Mouse (Mus musculus): ENCODE measurements at regions not wholly inside any gene's neighbourhood (a gene's known extent, or its start where the extent isn't known, plus 50 kb on each side); places are given as distances from the start of the nearest gene placed in this dataset.

DNA sequence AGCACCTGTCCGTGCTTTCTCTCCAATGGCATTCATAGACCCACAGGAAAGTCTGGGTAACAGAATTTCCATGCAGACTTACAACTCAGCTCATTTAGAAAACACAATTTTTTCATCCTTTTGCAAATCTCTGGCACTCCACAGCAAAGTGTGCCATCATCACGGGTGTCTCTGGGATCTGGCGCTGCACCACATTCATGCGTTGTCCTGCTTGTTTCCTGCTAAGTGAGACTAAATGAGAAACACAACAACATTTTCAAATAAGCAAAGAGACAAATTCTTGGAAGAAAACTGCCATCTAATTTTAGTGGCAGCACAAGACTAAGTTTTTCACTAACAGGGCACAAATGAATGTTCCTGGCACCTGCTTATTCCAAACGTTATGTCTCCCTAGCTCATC is 156.9 kb downstream of the Rps29 start:
- Histone ChIP-seq H3K9ac (no peak overlapping the region), H3K36me3 (no peaks in the 10 kb centered on the region), H3K4me1 (no peaks in the 10 kb centered on the region), H3K27me3 (no peaks in the 10 kb centered on the region), H3K4me3 (no peak overlapping the region), H3K4me2 (no peak overlapping the region), H3K9me3 (no peaks in the 10 kb centered on the region), H3K27ac (no peak overlapping the region)
- ATAC-seq (ENCODE audit: insufficient number of reproducible peaks, insufficient read depth, low FRiP score, low TSS enrichment, low read depth), result no peak
- WGBS, result 85% methylated on average over 5 of the region's 5 CpGs

GRCm38 (mm10) chr12:68997259-68997658 is 161.7 kb downstream of the Rps29 start:
- Histone ChIP-seq H3K4me2 (no peak overlapping the region), H3K27me3 (no peaks in the 10 kb centered on the region), H3K27ac (no peak overlapping the region), H3K4me1 (no peaks in the 10 kb centered on the region), H3K9me3 (no peaks in the 10 kb centered on the region), H3K36me3 (no peaks in the 10 kb centered on the region), H3K9ac (no peak overlapping the region), H3K4me3 (no peak overlapping the region)
- 50% methylated on average over 6 of the region's 6 CpGs for WGBS
- ATAC-seq (ENCODE audit: insufficient number of reproducible peaks, insufficient read depth, low FRiP score, low TSS enrichment, low read depth), result no peak

DNA sequence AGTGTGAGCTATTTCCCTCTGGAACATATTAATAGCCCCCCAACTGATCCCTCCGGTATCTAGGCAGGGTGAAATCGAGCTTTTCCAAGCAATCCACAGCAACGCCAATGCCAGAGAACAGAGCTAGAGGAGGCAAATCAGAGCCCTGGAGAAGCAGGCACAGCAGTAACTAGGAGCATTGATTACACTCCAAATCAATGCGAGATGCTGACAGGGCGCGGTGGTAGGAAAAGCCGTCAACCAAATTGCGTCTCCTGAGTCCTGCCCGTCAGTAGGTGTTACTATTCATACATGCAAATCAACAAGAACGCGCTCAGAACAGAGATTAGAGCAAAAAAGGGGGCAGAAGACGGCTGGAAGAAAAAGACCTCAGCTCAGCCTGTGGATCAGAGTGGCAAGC is 162.2 kb downstream of the Rps29 start:
- no peaks in the 10 kb centered on the region for H3K27me3 ChIP-seq
- H3K4me2 ChIP-seq, result no peak overlapping the region
- H3K9me3 ChIP-seq, result no peaks in the 10 kb centered on the region
- ATAC-seq (ENCODE audit: insufficient number of reproducible peaks, insufficient read depth, low FRiP score, low TSS enrichment, low read depth), result no peak
- no peak overlapping the region for H3K9ac ChIP-seq
- no peak overlapping the region for H3K4me3 ChIP-seq
- H3K36me3 ChIP-seq, result no peaks in the 10 kb centered on the region
- WGBS, result 56% methylated on average over 12 of the region's 12 CpGs
- no peak overlapping the region for H3K27ac ChIP-seq
- H3K4me1 ChIP-seq, result no peaks in the 10 kb centered on the region

DNA sequence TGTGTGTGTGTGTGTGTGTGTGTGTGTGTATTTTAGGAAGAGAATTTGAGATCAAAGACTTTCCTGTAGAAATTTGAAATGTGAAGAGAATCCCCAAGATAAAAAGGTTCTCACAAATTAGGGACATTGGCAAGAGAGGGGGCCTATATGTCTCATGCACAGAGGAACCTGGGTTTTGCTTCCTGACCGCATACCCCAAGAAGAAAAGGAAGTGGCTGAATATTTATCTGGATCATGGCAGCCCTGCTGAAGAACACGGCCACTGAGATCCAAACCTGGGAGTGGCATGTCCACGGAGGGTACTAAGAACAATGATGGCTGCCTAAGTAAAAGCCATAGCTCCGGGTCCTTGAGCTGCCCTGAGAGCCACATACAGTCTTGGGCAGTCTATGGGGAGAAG is 178.3 kb downstream of the Rps29 start:
- ATAC-seq (ENCODE audit: insufficient number of reproducible peaks, insufficient read depth, low FRiP score, low TSS enrichment, low read depth), result no peak
- no peaks in the 10 kb centered on the region for H3K36me3 ChIP-seq
- H3K27me3 ChIP-seq, result no peaks in the 10 kb centered on the region
- H3K4me3 ChIP-seq, result no peak overlapping the region
- peaks cover 18% of the 10 kb centered on the region for H3K4me1 ChIP-seq
- H3K4me2 ChIP-seq, result no peak overlapping the region
- H3K27ac ChIP-seq, result no peak overlapping the region
- no peaks in the 10 kb centered on the region for H3K9me3 ChIP-seq
- 79% methylated on average over 4 of the region's 4 CpGs for WGBS
- no peak overlapping the region for H3K9ac ChIP-seq

DNA sequence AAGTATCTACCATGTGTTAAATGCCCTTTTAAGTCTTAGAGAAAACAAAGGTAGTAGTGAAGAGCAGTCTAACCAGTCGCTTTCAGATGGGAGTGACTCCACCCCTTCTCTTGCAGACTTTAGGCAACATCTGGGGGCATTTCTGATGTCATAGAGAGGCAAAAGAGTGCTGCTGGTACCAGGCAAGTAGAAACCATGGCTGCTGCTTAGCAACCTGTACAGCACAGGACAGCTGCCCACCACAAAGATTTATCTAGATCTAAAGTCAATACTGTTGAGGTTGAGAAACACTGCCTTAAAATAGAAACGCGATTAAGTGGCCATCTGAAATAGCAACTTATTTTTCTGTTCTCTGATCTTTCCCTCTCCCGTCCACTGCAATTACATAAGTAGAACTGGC is 178.8 kb downstream of the Rps29 start:
- H3K4me2 ChIP-seq, result no peak overlapping the region
- H3K9ac ChIP-seq, result no peak overlapping the region
- no peaks in the 10 kb centered on the region for H3K27me3 ChIP-seq
- no peak overlapping the region for H3K27ac ChIP-seq
- 39% methylated on average over 4 of the region's 4 CpGs for WGBS
- H3K36me3 ChIP-seq, result no peaks in the 10 kb centered on the region
- ATAC-seq (ENCODE audit: insufficient number of reproducible peaks, insufficient read depth, low FRiP score, low TSS enrichment, low read depth), result no peak
- H3K4me1 ChIP-seq, result peaks cover 18% of the 10 kb centered on the region
- no peak overlapping the region for H3K4me3 ChIP-seq
- no peaks in the 10 kb centered on the region for H3K9me3 ChIP-seq

DNA sequence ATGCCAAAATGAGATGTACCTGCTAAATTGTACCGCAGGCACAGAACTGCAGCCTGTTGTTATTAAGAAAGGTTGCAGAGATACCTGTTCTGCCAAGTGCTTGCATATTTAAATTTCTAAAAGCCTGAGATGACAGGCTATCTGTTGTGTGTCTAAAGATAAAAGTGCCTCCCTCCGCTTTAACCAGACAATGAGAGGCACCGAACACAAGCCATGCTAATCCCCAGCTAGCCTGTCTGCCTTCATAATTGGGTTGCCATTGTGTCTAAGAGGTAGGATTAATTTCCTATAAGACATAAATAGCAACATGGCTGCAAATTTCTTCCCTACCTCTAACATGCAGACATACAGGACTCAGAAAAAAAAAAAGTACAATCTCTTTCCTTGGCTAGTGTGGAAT is 179.8 kb downstream of the Rps29 start:
- Histone ChIP-seq H3K4me3 (no peak overlapping the region), H3K27ac (0 out of 2 replicates have a peak overlapping the region, but pooled peaks have one; percentile 28), H3K36me3 (no peaks in the 10 kb centered on the region), H3K9me3 (no peaks in the 10 kb centered on the region), H3K27me3 (no peaks in the 10 kb centered on the region), H3K9ac (no peak overlapping the region), H3K4me1 (peaks cover 18% of the 10 kb centered on the region), H3K4me2 (no peak overlapping the region)
- WGBS, result 69% methylated on average over 3 of the region's 3 CpGs
- no peak for ATAC-seq (ENCODE audit: insufficient number of reproducible peaks, insufficient read depth, low FRiP score, low TSS enrichment, low read depth)

DNA sequence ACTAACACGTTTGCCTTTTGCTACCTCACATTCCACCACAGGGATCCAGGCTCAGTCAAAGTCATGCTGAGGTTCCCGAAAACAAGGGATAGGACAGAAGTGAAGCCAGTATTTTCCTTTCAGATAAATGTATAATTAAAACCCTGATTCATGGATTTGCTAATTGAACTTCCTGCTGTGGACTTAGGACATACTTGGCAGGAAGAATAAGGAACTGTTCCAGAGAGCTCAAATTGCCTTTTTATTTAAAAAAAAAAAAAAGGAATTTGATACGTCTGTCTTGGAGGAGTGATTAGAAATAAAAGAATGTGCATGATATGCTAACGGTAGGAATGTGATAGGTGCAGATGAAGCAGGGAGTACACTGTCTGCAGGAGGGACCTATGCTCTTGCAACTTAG is 181.7 kb downstream of the Rps29 start:
- no peak overlapping the region for H3K4me2 ChIP-seq
- H3K27me3 ChIP-seq, result no peaks in the 10 kb centered on the region
- H3K4me3 ChIP-seq, result no peak overlapping the region
- 37% methylated on average over 4 of the region's 4 CpGs for WGBS
- no peaks in the 10 kb centered on the region for H3K36me3 ChIP-seq
- no peaks in the 10 kb centered on the region for H3K9me3 ChIP-seq
- H3K9ac ChIP-seq, result no peak overlapping the region
- H3K4me1 ChIP-seq, result peaks cover 18% of the 10 kb centered on the region
- no peak overlapping the region for H3K27ac ChIP-seq
- ATAC-seq (ENCODE audit: insufficient number of reproducible peaks, insufficient read depth, low FRiP score, low TSS enrichment, low read depth), result no peak

- no peak for ATAC-seq (ENCODE audit: insufficient number of reproducible peaks, insufficient read depth, low FRiP score, low TSS enrichment, low read depth)
- no peaks in the 10 kb centered on the region for H3K9me3 ChIP-seq
- no peak overlapping the region for H3K9ac ChIP-seq
- no peaks in the 10 kb centered on the region for H3K36me3 ChIP-seq
- no peak overlapping the region for H3K4me3 ChIP-seq
- H3K4me2 ChIP-seq, result no peak overlapping the region
- no peak overlapping the region for H3K27ac ChIP-seq
- no peaks in the 10 kb centered on the region for H3K4me1 ChIP-seq
- WGBS, result 87% methylated on average over 2 of the region's 2 CpGs
- no peaks in the 10 kb centered on the region for H3K27me3 ChIP-seq
These were observed 211.7 kb downstream of the Rps29 start for GRCm38 (mm10) chr12:68947240-68947639.

DNA sequence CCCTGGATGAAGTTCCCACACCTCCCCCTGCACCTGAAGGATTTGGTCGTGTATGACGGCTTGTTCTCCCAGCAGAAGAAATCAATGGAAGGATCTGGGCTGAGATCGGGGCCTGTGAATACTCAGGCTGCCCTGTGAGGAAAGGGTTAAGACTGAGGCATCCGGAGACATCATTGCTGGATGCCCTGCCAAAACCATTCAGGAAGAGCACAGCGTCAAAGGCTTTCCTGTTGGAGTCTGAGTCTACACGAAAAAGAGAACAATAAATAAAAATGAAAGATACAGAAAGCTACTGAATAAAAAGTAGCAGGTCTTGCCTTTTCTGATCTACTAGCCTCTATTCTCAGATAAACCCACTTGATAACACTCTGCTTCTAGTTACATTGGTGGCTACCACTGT is 248.4 kb downstream of the Rps29 start:
- ATAC-seq (ENCODE audit: insufficient number of reproducible peaks, insufficient read depth, low FRiP score, low TSS enrichment, low read depth), result no peak
- no peak overlapping the region for H3K4me2 ChIP-seq
- WGBS, result 24% methylated on average over 6 of the region's 6 CpGs
- H3K36me3 ChIP-seq, result no peaks in the 10 kb centered on the region
- H3K4me3 ChIP-seq, result no peak overlapping the region
- H3K27ac ChIP-seq, result no peak overlapping the region
- H3K9ac ChIP-seq, result no peak overlapping the region
- H3K27me3 ChIP-seq, result no peaks in the 10 kb centered on the region
- no peaks in the 10 kb centered on the region for H3K9me3 ChIP-seq
- 0 out of 2 replicates have a peak, but pooled peaks cover 3% of the 10 kb centered on the region for H3K4me1 ChIP-seq

GRCm38 (mm10) chr12:68904770-68905169 is 254.2 kb downstream of the Rps29 start:
- Histone ChIP-seq H3K9ac (no peak overlapping the region), H3K36me3 (no peaks in the 10 kb centered on the region), H3K27me3 (no peaks in the 10 kb centered on the region), H3K4me3 (no peak overlapping the region), H3K27ac (no peak overlapping the region), H3K4me2 (no peak overlapping the region), H3K9me3 (no peaks in the 10 kb centered on the region), H3K4me1 (no peaks in the 10 kb centered on the region)
- WGBS, result 86% methylated on average over 1 of the region's 1 CpGs
- no peak for ATAC-seq (ENCODE audit: insufficient number of reproducible peaks, insufficient read depth, low FRiP score, low TSS enrichment, low read depth)

- Histone ChIP-seq H3K4me2 (no peak overlapping the region), H3K9me3 (no peaks in the 10 kb centered on the region), H3K4me1 (no peaks in the 10 kb centered on the region), H3K4me3 (no peak overlapping the region), H3K36me3 (no peaks in the 10 kb centered on the region), H3K27ac (no peak overlapping the region), H3K9ac (no peak overlapping the region), H3K27me3 (no peaks in the 10 kb centered on the region)
- no peak for ATAC-seq (ENCODE audit: insufficient number of reproducible peaks, insufficient read depth, low FRiP score, low TSS enrichment, low read depth)
- 88% methylated on average over 3 of the region's 3 CpGs for WGBS
These were observed 269.8 kb downstream of the Rps29 start for GRCm38 (mm10) chr12:68889141-68889540.

DNA sequence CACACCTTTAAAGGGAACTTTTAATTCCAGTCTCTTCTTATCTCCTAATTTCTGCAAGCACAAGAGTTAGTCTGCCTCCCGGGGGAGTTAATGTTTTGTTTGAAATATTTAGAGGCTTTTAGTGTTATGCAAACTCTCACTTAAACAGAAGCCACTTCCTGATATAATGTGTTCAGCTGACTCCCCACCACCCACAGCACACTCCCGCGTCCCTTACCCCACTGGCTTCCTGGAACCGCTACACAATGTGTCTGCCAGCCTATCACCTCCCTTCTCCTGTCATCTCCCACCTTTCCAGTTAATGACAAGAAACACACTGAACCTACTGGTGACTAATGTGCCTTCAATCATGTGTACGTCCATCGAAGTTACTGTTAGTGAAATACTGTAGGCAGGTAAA is 276.5 kb downstream of the Rps29 start:
- H3K9ac ChIP-seq, result no peak overlapping the region
- H3K4me1 ChIP-seq, result no peaks in the 10 kb centered on the region
- no peaks in the 10 kb centered on the region for H3K36me3 ChIP-seq
- WGBS, result 73% methylated on average over 6 of the region's 6 CpGs
- no peak overlapping the region for H3K4me3 ChIP-seq
- H3K9me3 ChIP-seq, result no peaks in the 10 kb centered on the region
- H3K27me3 ChIP-seq, result no peaks in the 10 kb centered on the region
- H3K27ac ChIP-seq, result no peak overlapping the region
- no peak overlapping the region for H3K4me2 ChIP-seq
- ATAC-seq (ENCODE audit: insufficient number of reproducible peaks, insufficient read depth, low FRiP score, low TSS enrichment, low read depth), result no peak

DNA sequence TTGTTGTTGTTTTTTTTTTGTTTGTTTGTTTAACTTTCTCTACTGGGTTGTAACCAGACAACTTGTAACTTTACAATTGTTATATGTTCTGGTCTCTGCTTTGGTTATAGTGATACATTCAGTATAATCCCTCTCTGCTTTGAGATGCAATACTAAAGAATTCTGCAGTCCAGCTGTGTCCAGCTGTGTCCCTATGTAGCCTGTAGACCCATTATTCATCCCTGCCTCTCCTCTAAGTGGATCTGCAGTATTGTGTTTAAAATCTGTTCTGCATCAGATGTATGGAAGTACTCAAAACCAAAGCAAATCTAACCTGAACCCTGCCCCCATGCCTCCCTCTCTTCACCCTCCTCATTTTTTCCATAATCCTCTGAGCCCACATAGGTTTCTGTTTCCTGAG is 279.6 kb downstream of the Rps29 start:
- Histone ChIP-seq H3K27me3 (no peaks in the 10 kb centered on the region), H3K27ac (no peak overlapping the region), H3K9me3 (no peaks in the 10 kb centered on the region), H3K9ac (no peak overlapping the region), H3K4me1 (no peaks in the 10 kb centered on the region), H3K36me3 (no peaks in the 10 kb centered on the region), H3K4me3 (no peak overlapping the region), H3K4me2 (no peak overlapping the region)
- no peak for ATAC-seq (ENCODE audit: insufficient number of reproducible peaks, insufficient read depth, low FRiP score, low TSS enrichment, low read depth)
